Mouse (Mus musculus): Measurements from ENCODE around the gene 9530068E07Rik.

- TF ChIP-seq CTCF (IDR thresholded peaks at IDR 0.05; ENCODE audit: insufficient read depth, low read depth, low read length) (no peak), POLR2A (IDR thresholded peaks at IDR 0.05; ENCODE audit: insufficient read depth, low read depth, low read length) (no peak)
These were observed 26.7 kb upstream of the 9530068E07Rik start for GRCm38 (mm10) chr11:52369252-52370134.

Measured in olfactory bulb, adult 2 months (tissue).